Mouse (Mus musculus): ENCODE measurements at regions not wholly inside any gene's neighbourhood (a gene's known extent, or its start where the extent isn't known, plus 50 kb on each side); places are given as distances from the start of the nearest gene placed in this dataset.

GRCm38 (mm10) chr3:52158788-52159260 lies 53.9 kb upstream of the Maml3 start:
- no peak for DNase-seq (ENCODE audit: low spot score in 2 of 2)

- no peak for DNase-seq (ENCODE audit: low spot score in 2 of 2)
Measured at GRCm38 (mm10) chr3:52161688-52162087, 56.8 kb upstream of the Maml3 start.

GRCm38 (mm10) chr3:52163990-52164389 lies 59.1 kb upstream of the Maml3 start:
- no peak for DNase-seq (ENCODE audit: low spot score in 2 of 2)

GRCm38 (mm10) chr3:52167420-52167819 lies 62.5 kb upstream of the Maml3 start:
- DNase-seq (ENCODE audit: low spot score in 2 of 2) = no peak

GRCm38 (mm10) chr3:52170847-52171246 lies 66.0 kb upstream of the Maml3 start:
- DNase-seq (ENCODE audit: low spot score in 2 of 2) = no peak

GRCm38 (mm10) chr3:52171303-52171702 lies 66.4 kb upstream of the Maml3 start:
- DNase-seq (ENCODE audit: low spot score in 2 of 2) = no peak

GRCm38 (mm10) chr3:52173490-52173889 lies 68.6 kb upstream of the Maml3 start:
- DNase-seq (ENCODE audit: low spot score in 2 of 2) = no peak

GRCm38 (mm10) chr3:52176108-52176507 lies 71.2 kb upstream of the Maml3 start:
- DNase-seq (ENCODE audit: low spot score in 2 of 2) = no peak

- no peak for DNase-seq (ENCODE audit: low spot score in 2 of 2)
Measured at GRCm38 (mm10) chr3:52178851-52179250, 74.0 kb upstream of the Maml3 start.

- DNase-seq (ENCODE audit: low spot score in 2 of 2) = peak in 1 of 2 experiments; percentile 23
Measured at GRCm38 (mm10) chr3:52179686-52180085, 74.8 kb upstream of the Maml3 start.

- DNase-seq (ENCODE audit: low spot score in 2 of 2) = no peak
Measured at GRCm38 (mm10) chr3:52180306-52180705, 75.4 kb upstream of the Maml3 start.

GRCm38 (mm10) chr3:52180785-52181184 lies 75.9 kb upstream of the Maml3 start:
- peak in 1 of 2 experiments; percentile 15 for DNase-seq (ENCODE audit: low spot score in 2 of 2)

GRCm38 (mm10) chr3:52181326-52182101 lies 76.6 kb upstream of the Maml3 start:
- DNase-seq (ENCODE audit: low spot score in 2 of 2) = no peak

GRCm38 (mm10) chr3:52184241-52184640 lies 79.4 kb upstream of the Maml3 start:
- DNase-seq (ENCODE audit: low spot score in 2 of 2) = no peak

- DNase-seq (ENCODE audit: low spot score in 2 of 2) = no peak
Measured at GRCm38 (mm10) chr3:52185351-52185750, 80.5 kb upstream of the Maml3 start.

- no peak for DNase-seq (ENCODE audit: low spot score in 2 of 2)
Measured at GRCm38 (mm10) chr3:52187401-52187801, 80.7 kb upstream of the Foxo1 start.

- no peak for DNase-seq (ENCODE audit: low spot score in 2 of 2)
Measured at GRCm38 (mm10) chr3:52188303-52188702, 79.8 kb upstream of the Foxo1 start.

- DNase-seq (ENCODE audit: low spot score in 2 of 2) = no peak
Measured at GRCm38 (mm10) chr3:52189016-52189415, 79.1 kb upstream of the Foxo1 start.

- DNase-seq (ENCODE audit: low spot score in 2 of 2) = no peak
Measured at GRCm38 (mm10) chr3:52190021-52190420, 78.1 kb upstream of the Foxo1 start.

GRCm38 (mm10) chr3:52193026-52193425 lies 75.1 kb upstream of the Foxo1 start:
- no peak for DNase-seq (ENCODE audit: low spot score in 2 of 2)

- DNase-seq (ENCODE audit: low spot score in 2 of 2) = no peak
Measured at GRCm38 (mm10) chr3:52194216-52194615, 73.9 kb upstream of the Foxo1 start.

- no peak for DNase-seq (ENCODE audit: low spot score in 2 of 2)
Measured at GRCm38 (mm10) chr3:52195486-52195885, 72.7 kb upstream of the Foxo1 start.

GRCm38 (mm10) chr3:52196047-52196935 lies 71.8 kb upstream of the Foxo1 start:
- DNase-seq (ENCODE audit: low spot score in 2 of 2) = peak; percentile 43 to 64
